Mouse (Mus musculus) testis, adult 2 months (tissue): ENCODE measurements at regions not wholly inside any gene's neighbourhood (a gene's known extent, or its start where the extent isn't known, plus 50 kb on each side); places are given as distances from the start of the nearest gene placed in this dataset.

ENCODE experiments used
- H3K27ac ChIP-seq: fragments of 200-500 bp; 2 replicates; pipeline ENCODE4 v1.5.1; 2012; ENCODE audit warnings: low read depth, low read length; ENCODE audit not compliant: control insufficient read depth, insufficient read depth
- H3K27me3 ChIP-seq: fragments of 200-500 bp; 2 replicates; pipeline ENCODE4 v1.6.1; 2012; ENCODE audit warnings: mild to moderate bottlenecking, low read length, moderate library complexity; ENCODE audit not compliant: control insufficient read depth, insufficient read depth
- H3K36me3 ChIP-seq: fragments of 200-500 bp; 2 replicates; pipeline ENCODE4 v1.6.1; 2012; ENCODE audit warnings: mild to moderate bottlenecking, low read length; ENCODE audit not compliant: control insufficient read depth, insufficient read depth
- H3K4me1 ChIP-seq: fragments of 200-500 bp; 2 replicates; pipeline ENCODE4 v1.6.1; 2012; ENCODE audit warnings: low read length; ENCODE audit not compliant: control insufficient read depth, insufficient read depth
- H3K4me3 ChIP-seq: fragments of 200-500 bp; 2 replicates; pipeline ENCODE4 v1.5.1; 2012; ENCODE audit warnings: low read depth, mild to moderate bottlenecking, low read length, moderate library complexity, mixed read lengths; ENCODE audit not compliant: control insufficient read depth
- CTCF ChIP-seq: fragments of 200-500 bp; IDR thresholded peaks from 2 replicates; pipeline ENCODE4 v1.5.1; 2012; ENCODE audit warnings: low read depth, mild to moderate bottlenecking, inconsistent platforms, low read length, moderate library complexity; ENCODE audit not compliant: control insufficient read depth, insufficient read depth, insufficient replicate concordance
- POLR2A ChIP-seq: fragments of 200-500 bp; IDR thresholded peaks from 2 replicates; pipeline ENCODE4 v1.6.1; 2012; ENCODE audit warnings: low read depth, mild to moderate bottlenecking, inconsistent platforms, low read length, moderate library complexity; ENCODE audit not compliant: control insufficient read depth

DNA sequence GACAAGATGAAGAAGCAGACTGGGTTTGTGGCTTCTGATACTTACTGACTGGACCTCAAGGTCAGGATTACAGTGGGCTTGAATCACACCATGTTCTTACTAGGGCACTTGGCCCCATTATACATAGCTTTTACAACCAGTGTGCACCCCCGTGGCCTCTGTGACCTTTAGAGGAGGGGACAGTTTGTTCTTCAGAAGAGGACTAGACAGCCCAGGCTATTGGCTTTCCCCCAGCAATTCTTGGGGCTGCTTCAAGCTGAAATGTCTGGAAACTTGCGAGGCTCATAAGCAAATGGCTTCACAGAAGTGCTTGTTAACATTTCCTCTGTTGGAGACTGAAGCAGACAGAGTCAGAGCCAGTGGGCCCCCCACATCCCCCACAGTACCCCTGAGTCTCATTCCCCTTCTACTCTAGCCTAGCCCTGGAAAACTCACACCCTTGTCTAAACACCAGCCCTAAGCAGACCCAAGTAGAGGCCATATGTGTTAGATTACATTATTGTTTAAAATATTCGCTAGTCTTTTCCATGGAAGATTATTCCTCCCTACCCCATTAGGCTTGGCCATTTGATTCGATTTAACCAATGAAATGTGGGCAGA is 439.6 kb upstream of the Zmiz1 start:
- H3K27ac ChIP-seq: no peak overlapping the region
- H3K4me3 ChIP-seq: no peak overlapping the region
- no peaks in the 10 kb centered on the region for H3K27me3 ChIP-seq
- no peaks in the 10 kb centered on the region for H3K4me1 ChIP-seq
- TF ChIP-seq CTCF (no peak), POLR2A (no peak)
- H3K36me3 ChIP-seq: no peaks in the 10 kb centered on the region

DNA sequence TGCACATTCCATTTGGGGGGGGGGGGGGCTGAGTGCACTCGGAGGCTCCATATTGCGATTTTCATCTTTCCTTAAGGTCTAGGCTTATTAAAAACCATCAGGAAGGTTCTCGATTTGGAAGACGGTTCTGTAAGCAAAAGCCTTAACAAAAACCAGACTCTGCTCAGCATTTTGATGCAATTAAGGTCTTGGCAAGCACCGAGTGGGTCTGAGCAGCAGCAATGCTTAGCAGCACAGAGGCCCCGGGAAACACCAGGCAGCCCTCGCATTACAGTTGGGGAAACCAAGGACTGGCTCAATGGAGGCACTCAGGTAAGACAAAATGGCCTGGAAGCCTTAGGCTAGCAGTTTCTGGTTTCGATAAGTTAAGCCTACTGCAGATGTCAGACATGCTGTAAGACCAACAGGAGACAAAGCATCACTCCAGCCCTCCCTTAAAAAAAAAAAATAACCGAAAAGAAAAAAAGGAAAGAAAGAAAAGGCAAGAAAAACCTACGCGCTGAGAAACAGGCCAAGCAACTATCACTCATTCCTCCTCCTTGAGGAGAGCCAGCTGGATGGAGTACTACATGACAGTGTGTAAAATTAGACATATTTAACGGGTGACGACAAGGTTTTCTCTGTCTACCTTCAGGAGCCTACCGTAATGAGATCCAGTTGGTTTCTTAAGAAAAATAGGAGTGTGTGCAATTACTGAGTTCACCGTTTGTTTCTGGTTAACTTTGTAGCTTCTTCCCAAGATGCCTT is 436.3 kb upstream of the Zmiz1 start:
- Histone ChIP-seq H3K4me1 (no peaks in the 10 kb centered on the region), H3K27me3 (no peaks in the 10 kb centered on the region), H3K36me3 (no peaks in the 10 kb centered on the region), H3K27ac (no peak overlapping the region), H3K4me3 (no peak overlapping the region)
- TF ChIP-seq CTCF (no peak), POLR2A (no peak)

DNA sequence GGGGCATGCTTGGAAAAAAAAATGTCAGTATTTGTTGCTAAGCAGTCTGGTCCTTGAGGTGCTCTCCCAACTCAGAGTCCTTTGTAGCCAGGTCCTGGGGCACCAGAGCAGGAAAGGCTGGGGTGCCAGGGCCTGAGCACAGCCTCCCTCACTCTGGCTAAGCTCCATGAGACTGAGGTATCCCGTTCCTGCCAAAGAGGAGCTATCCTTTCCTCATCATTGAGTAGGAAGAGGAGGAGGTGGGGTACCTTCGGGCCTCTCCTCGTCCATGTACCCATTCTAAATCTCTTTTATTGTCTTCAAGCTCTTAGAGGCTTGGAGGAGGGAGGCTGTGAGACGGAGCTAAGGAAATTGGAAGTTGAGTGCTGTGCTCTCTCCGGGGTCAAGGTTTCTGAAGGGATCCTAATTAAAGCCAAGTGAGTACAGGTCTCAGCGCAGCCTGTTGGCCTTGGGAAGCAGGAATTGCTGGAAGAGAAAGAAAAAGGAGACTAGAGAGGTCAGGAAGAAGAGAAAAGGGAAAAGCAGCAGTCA is 435.6 kb upstream of the Zmiz1 start:
- H3K27me3 ChIP-seq: no peaks in the 10 kb centered on the region
- no peak for TF ChIP-seq POLR2A
- no peak for TF ChIP-seq CTCF
- no peak overlapping the region for H3K4me3 ChIP-seq
- no peaks in the 10 kb centered on the region for H3K36me3 ChIP-seq
- H3K27ac ChIP-seq: no peak overlapping the region
- H3K4me1 ChIP-seq: no peaks in the 10 kb centered on the region

DNA sequence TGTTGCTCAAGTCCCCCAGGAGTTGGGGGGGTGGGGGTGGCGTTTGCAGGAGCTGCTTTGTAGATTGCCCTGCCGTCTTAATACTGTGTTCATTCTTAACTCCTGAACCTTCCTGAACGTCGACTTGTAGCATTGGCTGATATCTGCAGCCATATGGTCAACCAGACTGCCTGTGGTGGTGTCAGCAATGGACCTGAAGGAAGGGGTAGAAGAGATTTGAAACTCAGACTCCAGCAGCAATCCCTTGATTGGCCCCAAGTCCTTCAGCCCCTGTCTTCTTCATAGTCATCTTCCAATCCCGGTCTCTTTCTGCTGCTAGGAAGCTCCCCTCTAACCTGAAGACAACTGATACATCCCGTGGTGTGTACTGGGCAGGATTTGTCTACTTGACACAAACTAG is 433.9 kb upstream of the Zmiz1 start:
- TF ChIP-seq POLR2A (no peak), CTCF (no peak)
- Histone ChIP-seq H3K27ac (no peak overlapping the region), H3K4me1 (no peaks in the 10 kb centered on the region), H3K27me3 (no peaks in the 10 kb centered on the region), H3K36me3 (no peaks in the 10 kb centered on the region), H3K4me3 (no peak overlapping the region)

DNA sequence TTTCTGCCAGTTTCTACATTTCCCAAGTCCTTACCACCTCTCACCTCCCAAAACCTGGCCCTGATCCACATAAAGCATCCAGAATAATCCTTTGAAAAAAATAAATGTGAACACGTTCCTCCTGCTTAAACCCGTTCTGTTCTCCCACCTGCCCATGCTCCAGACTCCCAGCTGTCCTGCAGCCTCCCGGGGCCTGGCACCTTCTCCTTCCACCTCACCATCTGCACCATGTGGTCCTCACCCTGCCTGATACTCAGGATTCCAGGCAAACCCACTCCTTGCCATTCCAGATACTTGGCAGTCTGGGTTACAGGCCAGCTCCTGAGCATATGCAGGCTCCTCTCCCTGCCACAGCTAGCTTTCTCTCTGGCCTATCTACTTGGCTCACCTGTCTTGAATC is 431.9 kb upstream of the Zmiz1 start:
- TF ChIP-seq POLR2A (no peak), CTCF (no peak)
- no peak overlapping the region for H3K27ac ChIP-seq
- H3K4me1 ChIP-seq: no peaks in the 10 kb centered on the region
- H3K27me3 ChIP-seq: no peaks in the 10 kb centered on the region
- H3K4me3 ChIP-seq: no peak overlapping the region
- no peaks in the 10 kb centered on the region for H3K36me3 ChIP-seq

DNA sequence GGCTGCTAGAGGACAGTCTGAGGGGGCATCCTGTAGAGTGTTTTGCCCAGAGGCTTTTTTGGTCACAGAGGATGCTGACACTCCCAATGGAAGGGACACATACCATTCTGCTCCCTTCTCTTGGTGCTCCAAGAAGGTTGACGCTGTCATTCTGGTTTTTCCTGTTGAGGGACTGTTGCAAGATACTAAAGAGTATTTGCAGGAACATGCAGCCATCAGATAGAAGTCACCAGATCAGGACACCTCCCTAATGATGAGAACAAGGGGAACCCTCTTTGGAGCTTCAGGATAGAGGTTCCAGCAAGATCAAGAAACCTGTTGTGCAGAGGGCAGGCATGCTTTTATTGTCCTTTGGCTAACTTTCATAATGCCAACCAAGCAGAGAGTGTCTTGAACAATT is 431.1 kb upstream of the Zmiz1 start:
- H3K4me1 ChIP-seq: no peaks in the 10 kb centered on the region
- H3K27ac ChIP-seq: no peak overlapping the region
- H3K27me3 ChIP-seq: no peaks in the 10 kb centered on the region
- H3K36me3 ChIP-seq: no peaks in the 10 kb centered on the region
- TF ChIP-seq CTCF (no peak), POLR2A (no peak)
- H3K4me3 ChIP-seq: no peak overlapping the region

DNA sequence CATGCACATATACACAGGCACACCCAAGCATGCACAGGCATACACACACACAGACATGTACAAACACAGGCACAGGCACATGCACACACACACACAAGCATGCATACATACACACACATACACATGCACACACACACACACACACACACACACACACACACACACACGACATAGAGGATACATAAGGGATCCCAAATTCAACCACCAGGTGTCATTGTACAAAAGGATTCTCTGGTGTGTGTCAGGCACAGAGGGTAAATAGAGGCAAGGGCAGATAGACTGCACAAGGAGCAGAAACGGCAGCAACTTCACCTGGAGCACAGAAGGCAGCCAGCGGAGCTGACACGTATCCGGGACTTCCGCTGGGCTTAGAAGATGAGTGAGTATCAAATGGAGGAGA is 428.1 kb upstream of the Zmiz1 start:
- no peaks in the 10 kb centered on the region for H3K36me3 ChIP-seq
- no peak overlapping the region for H3K27ac ChIP-seq
- no peak for TF ChIP-seq POLR2A
- TF ChIP-seq CTCF: no peak
- no peak overlapping the region for H3K4me3 ChIP-seq
- H3K27me3 ChIP-seq: no peaks in the 10 kb centered on the region
- H3K4me1 ChIP-seq: no peaks in the 10 kb centered on the region
